Mouse (Mus musculus): ENCODE results near the gene Prpf18. TPM values are rescaled to one million over a fixed set of nuclear protein-coding genes. Genes with fewer than 3 reads are reported as not detected.

Gene Prpf18
- polyA plus RNA-seq, 2 experiments from 2014 or later: 48.2 to 64.6 TPM

GRCm38 (mm10) chr2:4574251-4574650 lies 77.7 kb downstream of the Prpf18 start:
- ATAC-seq: no peak

DNA sequence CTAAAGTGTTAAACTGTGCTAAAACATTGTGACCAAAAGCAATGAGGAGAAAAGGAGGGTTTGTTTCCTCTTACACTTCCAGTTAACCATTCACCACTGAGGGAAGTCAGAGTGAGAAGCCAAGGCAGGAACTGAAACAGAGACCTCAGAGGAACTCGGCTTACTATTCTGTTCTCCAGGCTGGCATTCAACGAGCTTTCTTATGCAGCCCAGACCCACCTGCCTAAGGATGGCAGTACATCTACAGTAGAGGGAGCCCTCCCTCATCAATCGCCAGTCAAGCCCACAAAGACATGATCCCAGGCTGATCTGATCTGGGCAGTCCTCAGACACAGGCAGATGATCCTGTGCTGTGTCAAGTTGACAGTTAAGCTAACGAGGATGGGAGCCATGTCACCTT lies 78.5 kb downstream of the Prpf18 start:
- ATAC-seq: no peak

GRCm38 (mm10) chr2:4572498-4573263 lies 79.2 kb downstream of the Prpf18 start:
- ATAC-seq: no peak

Other genes with a start within 250 kb of the Prpf18 start
- not detected for gene Bend7, start 65.7 kb upstream of the Prpf18 start, polyA plus RNA-seq (2017; shearing (Covaris generic))
- 10 to 100 TPM; 20.0 to 28.5 TPM for gene Sephs1, start 229.5 kb upstream of the Prpf18 start, polyA plus RNA-seq (2017; shearing (Covaris generic))

Data from CD4-positive, CD25-positive, alpha-beta regulatory T cell, adult 4 months (primary cell).